Mouse (Mus musculus): ENCODE data around the gene Rhbdd2.
"Not testable (repeated sequence)": the region's sequence is repeated elsewhere in the genome, so short reads cannot be mapped to it uniquely, and the experiment has no call there.

The Rhbdd2 gene

GRCm38 (mm10) chr5:135632117-135632796, at the start of gene Rhbdd2:
Rhbdd2 (plus strand) TSS chr5:135632618.
- POLR2A ChIA-PET, result interaction anchor here (0.6 to 2.4 kb wide), 16 partner anchors 9 to 146 kb away, joined by 3 to 16 read pairs (median 4); partner anchors contain the start of genes Tmem120a (in 3 of the 4), Mdh2 (in 1 of the 4) and Styxl1 (in 1 of the 4)
- CTCF ChIA-PET, result interaction anchor here (0.6 to 2.1 kb wide), 11 partner anchors 16 to 621 kb away, joined by 3 to 12 read pairs (median 3); partner anchors contain the start of genes Tmem120a (in 2 of the 4) and Hip1 (in 1 of the 4)

GRCm38 (mm10) chr5:135585691-135586090, 46.7 kb upstream of the Rhbdd2 start:
- ChIA-PET CTCF (interaction anchor here in 3 of 4 experiments (0.5 to 0.8 kb wide), 3 partner anchors 15 to 1003 kb away, joined by 3 to 4 read pairs (median 3); no protein-coding TSS in a partner anchor), POLR2A (no interaction called here)

GRCm38 (mm10) chr5:135587764-135588163, 44.7 kb upstream of the Rhbdd2 start:
- POLR2A ChIA-PET, result interaction anchor here in 1 of 4 experiments (0.6 to 0.8 kb wide), 3 partner anchors 47 to 281 kb away, joined by 3 to 4 read pairs (median 3); no protein-coding TSS in a partner anchor
- CTCF ChIA-PET, result interaction anchor here in 2 of 4 experiments (0.6 kb wide), 2 partner anchors 384 to 1743 kb away, joined by 3 read pairs; no protein-coding TSS in a partner anchor

GRCm38 (mm10) chr5:135589996-135590784, 42.2 kb upstream of the Rhbdd2 start:
- CTCF ChIA-PET, result interaction anchor here in 3 of 4 experiments (0.6 to 1.9 kb wide), 7 partner anchors 22 to 972 kb away, joined by 3 to 6 read pairs (median 4); no protein-coding TSS in a partner anchor
- POLR2A ChIA-PET, result interaction anchor here in 2 of 4 experiments (0.7 to 0.8 kb wide), 2 partner anchors 88 to 568 kb away, joined by 3 to 4 read pairs; no protein-coding TSS in a partner anchor

GRCm38 (mm10) chr5:135604643-135605042, 27.8 kb upstream of the Rhbdd2 start:
- CTCF ChIA-PET, POLR2A ChIA-PET: not testable (repeated sequence)

GRCm38 (mm10) chr5:135606717-135607116, 25.7 kb upstream of the Rhbdd2 start:
- CTCF ChIA-PET, result interaction anchor here in 1 of 4 experiments (0.7 kb wide), 1 partner anchor 235 kb away, joined by 5 read pairs; no protein-coding TSS in a partner anchor
- POLR2A ChIA-PET, result not testable (repeated sequence)

- ChIA-PET CTCF (interaction anchor here in 3 of 4 experiments (0.6 to 1.2 kb wide), 5 partner anchors 8 to 245 kb away, joined by 3 to 14 read pairs (median 4); no protein-coding TSS in a partner anchor), POLR2A (no interaction called here)
These were observed 24.8 kb upstream of the Rhbdd2 start for GRCm38 (mm10) chr5:135607581-135607980.

GRCm38 (mm10) chr5:135609794-135610193, 22.6 kb upstream of the Rhbdd2 start:
- ChIA-PET POLR2A (interaction anchor here in 1 of 4 experiments (0.6 to 0.8 kb wide), 2 partner anchors 34 to 60 kb away, joined by 3 read pairs; no protein-coding TSS in a partner anchor), CTCF (interaction anchor here in 3 of 4 experiments (0.7 to 1.2 kb wide), 6 partner anchors 14 to 594 kb away, joined by 3 read pairs; no protein-coding TSS in a partner anchor)

- POLR2A ChIA-PET, result interaction anchor here in 1 of 4 experiments (1.3 kb wide), 1 partner anchor 126 kb away, joined by 3 read pairs; no protein-coding TSS in a partner anchor
- CTCF ChIA-PET, result interaction anchor here in 2 of 4 experiments (0.6 to 1.3 kb wide), 6 partner anchors 11 to 259 kb away, joined by 3 to 5 read pairs (median 4); no protein-coding TSS in a partner anchor
These were observed 12.7 kb upstream of the Rhbdd2 start for GRCm38 (mm10) chr5:135619741-135620140.

GRCm38 (mm10) chr5:135620526-135620925, 11.9 kb upstream of the Rhbdd2 start:
- CTCF ChIA-PET, result interaction anchor here in 3 of 4 experiments (0.7 to 1.3 kb wide), 7 partner anchors 9 to 259 kb away, joined by 3 to 11 read pairs (median 4); no protein-coding TSS in a partner anchor
- POLR2A ChIA-PET, result interaction anchor here in 2 of 4 experiments (1.1 to 1.3 kb wide), 2 partner anchors 124 to 125 kb away, joined by 3 read pairs; partner anchors contain the start of gene Tmem120a (in 1 of the 2)

GRCm38 (mm10) chr5:135621725-135622124, 10.7 kb upstream of the Rhbdd2 start:
- ChIA-PET POLR2A (no interaction called here), CTCF (interaction anchor here in 2 of 4 experiments (0.8 to 1.4 kb wide), 2 partner anchors 9 to 279 kb away, joined by 3 to 4 read pairs; no protein-coding TSS in a partner anchor)

- CTCF ChIA-PET, result interaction anchor here in 3 of 4 experiments (0.6 to 1.4 kb wide), 5 partner anchors 7 to 114 kb away, joined by 3 to 4 read pairs (median 3); no protein-coding TSS in a partner anchor
- POLR2A ChIA-PET, result interaction anchor here in 2 of 4 experiments (0.6 to 1.3 kb wide), 2 partner anchors 9 to 419 kb away, joined by 3 to 6 read pairs; partner anchors contain the start of gene Rhbdd2 (in 1 of the 2)
These were observed 9.3 kb upstream of the Rhbdd2 start for GRCm38 (mm10) chr5:135623006-135623563.

GRCm38 (mm10) chr5:135628916-135629315, 3.5 kb upstream of the Rhbdd2 start:
- CTCF ChIA-PET, result interaction anchor here (0.6 to 3.1 kb wide), 25 partner anchors 13 to 596 kb away, joined by 3 to 32 read pairs (median 5); partner anchors contain the start of genes Mdh2 (in 1 of the 4) and Styxl1 (in 1 of the 4)
- POLR2A ChIA-PET, result interaction anchor here (0.7 to 3.0 kb wide), 30 partner anchors 12 to 1334 kb away, joined by 3 to 32 read pairs (median 5); partner anchors contain the start of genes Mdh2 (in 3 of the 4), Styxl1 (in 3 of the 4) and Tmem120a (in 2 of the 4)

GRCm38 (mm10) chr5:135629401-135629800, 3.0 kb upstream of the Rhbdd2 start:
- POLR2A ChIA-PET, result interaction anchor here in 3 of 4 experiments (0.6 to 3.0 kb wide), 33 partner anchors 12 to 1333 kb away, joined by 3 to 32 read pairs (median 5); partner anchors contain the start of genes Mdh2 (in 3 of the 3), Styxl1 (in 3 of the 3) and Tmem120a (in 2 of the 3)
- CTCF ChIA-PET, result interaction anchor here (0.6 to 3.1 kb wide), 43 partner anchors 8 to 1667 kb away, joined by 3 to 32 read pairs (median 5); partner anchors contain the start of genes Mdh2 (in 1 of the 4) and Styxl1 (in 1 of the 4)

- ChIA-PET POLR2A (interaction anchor here (0.6 to 3.0 kb wide), 36 partner anchors 10 to 621 kb away, joined by 3 to 32 read pairs (median 5); partner anchors contain the start of genes Mdh2 (in 4 of the 4), Styxl1 (in 4 of the 4), Tmem120a (in 3 of the 4) and Abhd11 (in 1 of the 4)), CTCF (interaction anchor here (0.5 to 3.1 kb wide), 125 partner anchors 8 to 670 kb away, joined by 3 to 32 read pairs (median 4); partner anchors contain the start of genes Por (in 3 of the 4), Mdh2 (in 2 of the 4), Styxl1 (in 2 of the 4) and Tmem120a (in 2 of the 4))
These were observed 1.8 kb upstream of the Rhbdd2 start for GRCm38 (mm10) chr5:135630598-135630997.

- ChIA-PET CTCF (interaction anchor here (0.6 to 2.1 kb wide), 11 partner anchors 17 to 620 kb away, joined by 3 to 12 read pairs (median 3); partner anchors contain the start of genes Tmem120a (in 2 of the 4) and Hip1 (in 1 of the 4)), POLR2A (interaction anchor here (0.7 to 2.4 kb wide), 16 partner anchors 9 to 146 kb away, joined by 3 to 16 read pairs (median 4); partner anchors contain the start of genes Tmem120a (in 3 of the 4), Mdh2 (in 1 of the 4) and Styxl1 (in 1 of the 4))
These were observed 353 bp downstream of the Rhbdd2 start for GRCm38 (mm10) chr5:135632797-135633144.

Data from embryonic stem cell, embryonic (primary cell).